8 mouse cellular contexts compared by ENCODE assay signal in genomic region chr8:122282501-122283355, GRCm38 (mm10). TPM values are rescaled to one million over a fixed set of nuclear protein-coding genes. Genes with fewer than 3 reads are reported as not detected.
A peak's percentile ranks its signal among the peaks of the same experiment; 100 is the strongest.
DNase-seq lines count a peak whose midpoint lies in the region; ATAC-seq and TF ChIP-seq lines count a peak whose summit lies in the region.

No protein-coding gene starts in this region.

- TF ChIP-seq POLR2A in lung, adult 2 months (IDR thresholded peaks at IDR 0.05; ENCODE audit: borderline replicate concordance, extremely low read depth, low read depth, low read length), result no peak

- TF ChIP-seq CTCF in intestine, postnatal 0 days (IDR thresholded peaks at IDR 0.05; ENCODE audit: low read depth), result no peak
- no peak for TF ChIP-seq CTCF in lung, adult 2 months (IDR thresholded peaks at IDR 0.05; ENCODE audit: insufficient read depth, low read length)

- H3K27me3 ChIP-seq in erythroblast, embryonic 14.5 days (ENCODE audit: control insufficient read depth), result no peaks in the 10 kb centered on the region
- peaks cover 32% of the 10 kb centered on the region for H3K27me3 ChIP-seq in forebrain, embryonic 14.5 days (replicated peaks; ENCODE audit: control insufficient read depth, insufficient read depth, low read length)
- no peaks in the 10 kb centered on the region for H3K27me3 ChIP-seq in intestine, postnatal 0 days (replicated peaks; ENCODE audit: control insufficient read depth, insufficient read depth, low read length)

- H3K4me3 ChIP-seq in erythroblast, embryonic 14.5 days (replicated peaks), result peak overlapping the region; percentile 84
- H3K4me3 ChIP-seq in forebrain, embryonic 14.5 days (ENCODE audit: low read depth, low read length), result peak overlapping the region; percentile 51
- peak overlapping the region; percentile 85 for H3K4me3 ChIP-seq in intestine, postnatal 0 days (ENCODE audit: low read depth, low read length)
- peak overlapping the region; percentile 70 for H3K4me3 ChIP-seq in lung, adult 2 months (replicated peaks; ENCODE audit: extremely low read depth, low read depth, low read length)

- H3K9me3 ChIP-seq in erythroblast, embryonic 14.5 days (ENCODE audit: control insufficient read depth, low read length), result no peaks in the 10 kb centered on the region; the same call in 1 of the 2 replicates
- no peaks in the 10 kb centered on the region for H3K9me3 ChIP-seq in forebrain, embryonic 14.5 days (replicated peaks; ENCODE audit: control insufficient read depth, low read length)
- no peaks in the 10 kb centered on the region for H3K9me3 ChIP-seq in intestine, postnatal 0 days (ENCODE audit: control insufficient read depth)

- peak; percentile 45 for DNase-seq in adrenal gland, adult 8-10 months
- no peak for DNase-seq in forebrain, embryonic 14.5 days (ENCODE audit: low spot score)
- peak; percentile 39 for DNase-seq in lung, adult 2 months
- peak; percentile 48 for DNase-seq in retina, postnatal 1 day

- peaks cover 51% of the 10 kb centered on the region for H3K36me3 ChIP-seq in erythroblast, embryonic 14.5 days (ENCODE audit: control insufficient read depth)
- no peaks in the 10 kb centered on the region for H3K36me3 ChIP-seq in forebrain, embryonic 14.5 days (ENCODE audit: control insufficient read depth, insufficient read depth, low read length)
- no peaks in the 10 kb centered on the region; the same call in 1 of the 2 replicates for H3K36me3 ChIP-seq in intestine, postnatal 0 days (ENCODE audit: control insufficient read depth, insufficient read depth)

- peak overlapping the region; percentile 99 for H3K4me2 ChIP-seq in forebrain, embryonic 14.5 days (ENCODE audit: low read length)
- peak overlapping the region; percentile 97 for H3K4me2 ChIP-seq in intestine, postnatal 0 days (replicated peaks; ENCODE audit: low read depth)

- H3K4me1 ChIP-seq in erythroblast, embryonic 14.5 days (ENCODE audit: control insufficient read depth), result peaks cover 78% of the 10 kb centered on the region
- peaks cover 19% of the 10 kb centered on the region for H3K4me1 ChIP-seq in forebrain, embryonic 14.5 days (ENCODE audit: control insufficient read depth, insufficient read depth, low read length)
- H3K4me1 ChIP-seq in intestine, postnatal 0 days (replicated peaks; ENCODE audit: control insufficient read depth, insufficient read depth, low read length), result peaks cover 26% of the 10 kb centered on the region
- H3K4me1 ChIP-seq in lung, adult 2 months (ENCODE audit: control insufficient read depth, insufficient read depth, low read length), result peaks cover 11% of the 10 kb centered on the region

- H3K9ac ChIP-seq in forebrain, embryonic 14.5 days (ENCODE audit: low read length), result peak overlapping the region; percentile 61
- peak overlapping the region; percentile 85 for H3K9ac ChIP-seq in intestine, postnatal 0 days (ENCODE audit: low read depth, low read length)

- WGBS in forebrain, embryonic 14.5 days, result under 1% methylated on average over 55 of the region's 70 CpGs
- WGBS in intestine, postnatal 0 days, result under 1% methylated on average over 61 of the region's 70 CpGs
- WGBS in lung, adult 2 months, result under 1% methylated on average over 70 of the region's 70 CpGs

- ATAC-seq in erythroblast, adult 5-6 weeks (replicated peaks; ENCODE audit: low FRiP score, poor library complexity, severe bottlenecking), result no peak
- no peak for ATAC-seq in forebrain, embryonic 14.5 days
- no peak for ATAC-seq in intestine, postnatal 0 days
- no peak for ATAC-seq in granulocyte monocyte progenitor cell, adult 5-6 weeks (replicated peaks; ENCODE audit: poor library complexity, severe bottlenecking)

- no peak overlapping the region for H3K27ac ChIP-seq in forebrain, embryonic 14.5 days (ENCODE audit: low read depth, low read length)
- H3K27ac ChIP-seq in intestine, postnatal 0 days (ENCODE audit: low read depth, low read length), result peak overlapping the region; percentile 89

RNA-seq across cellular contexts. Expression of gene Zfpm1, which starts 0.8 kb away (rescaled TPM):
- polyA plus RNA-seq in erythroblast, embryonic 14.5 days (2012), result 331 and 361 TPM in 2 replicates
- total RNA-seq in erythroblast, adult 5-6 weeks (2015; ENCODE audit: low replicate concordance), result 54.2 and 55.4 TPM in 2 replicates
- total RNA-seq in erythroblast, adult 5-6 weeks (2017; ENCODE audit: low replicate concordance), result 196 and 459 TPM in 2 replicates
- 10 to 100 TPM; 17.3 to 35.3 (median 28.0) TPM for total RNA-seq in adrenal gland, adult 8-10 months (2022)
- 0.41 and 0.47 TPM in 2 replicates for polyA plus RNA-seq in forebrain, embryonic 14.5 days (2014; fragmentation: Nextera tagmentation; extraction: Ambion mirVana)
- 7.7 and 9.8 TPM in 2 replicates for polyA plus RNA-seq in intestine, postnatal 0 days (2015; fragmentation: Nextera tagmentation; extraction: Ambion mirVana)
- 32.0 and 38.4 TPM in 2 replicates for polyA plus RNA-seq in lung, adult 2 months (2012; rRNA removed)
- total RNA-seq in granulocyte monocyte progenitor cell, adult 5-6 weeks (2014; fragmentation: Nextera tagmentation), result 1.7 and 3.4 TPM in 2 replicates
- total RNA-seq in granulocyte monocyte progenitor cell, adult 5-6 weeks (2017), result 5.5 and 7.9 TPM in 2 replicates
